Mouse (Mus musculus) lung, postnatal 0 days (tissue): ENCODE measurements around the gene Gm20388.

Experiments used
- CTCF ChIP-seq: IDR thresholded peaks from 2 replicates; pipeline ENCODE4 v1.5.1; 2016; ENCODE audit warnings: antibody characterized with exemption, mild to moderate bottlenecking
- EP300 ChIP-seq: IDR thresholded peaks from 2 replicates; pipeline ENCODE4 v1.6.1; 2016; ENCODE audit warnings: antibody characterized with exemption, mild to moderate bottlenecking, control low read depth

DNA sequence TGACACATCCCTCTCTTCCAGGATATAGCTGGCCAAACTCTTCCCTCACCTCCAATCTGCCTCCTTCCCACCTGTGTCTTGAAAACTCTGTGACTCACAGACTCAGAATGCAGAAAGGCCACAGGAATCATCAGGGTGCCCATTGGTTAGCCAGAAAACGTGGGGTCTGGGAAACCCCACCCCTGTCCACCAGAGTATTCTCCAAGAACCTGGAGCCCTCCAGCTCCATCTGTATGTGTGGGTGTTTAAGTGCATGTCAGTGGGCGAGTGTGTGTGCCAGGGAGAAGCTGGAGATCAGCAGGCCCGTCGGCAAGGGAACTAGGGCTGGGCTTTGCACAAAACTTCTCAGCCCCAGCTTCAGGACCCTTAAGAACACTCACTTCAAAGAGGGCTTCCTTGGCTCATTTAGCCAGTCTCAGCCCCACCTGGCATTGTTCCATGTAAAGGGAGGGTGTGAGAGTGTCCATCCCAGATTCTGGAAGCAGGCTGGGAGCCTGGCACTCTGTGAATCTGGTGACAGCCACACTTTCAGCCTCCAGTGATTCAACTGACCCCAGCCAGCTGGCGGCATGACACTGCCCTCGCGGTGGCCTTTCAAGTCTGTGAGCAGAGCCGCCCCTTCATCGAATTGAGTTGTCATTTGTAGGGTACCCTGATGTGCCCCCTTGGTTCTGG, 2509.4 kb downstream of the Gm20388 start:
- TF ChIP-seq CTCF = no peak
- TF ChIP-seq EP300 = no peak
